Mouse (Mus musculus): Measurements from ENCODE around the gene Ptar1.

The Ptar1 gene

DNA sequence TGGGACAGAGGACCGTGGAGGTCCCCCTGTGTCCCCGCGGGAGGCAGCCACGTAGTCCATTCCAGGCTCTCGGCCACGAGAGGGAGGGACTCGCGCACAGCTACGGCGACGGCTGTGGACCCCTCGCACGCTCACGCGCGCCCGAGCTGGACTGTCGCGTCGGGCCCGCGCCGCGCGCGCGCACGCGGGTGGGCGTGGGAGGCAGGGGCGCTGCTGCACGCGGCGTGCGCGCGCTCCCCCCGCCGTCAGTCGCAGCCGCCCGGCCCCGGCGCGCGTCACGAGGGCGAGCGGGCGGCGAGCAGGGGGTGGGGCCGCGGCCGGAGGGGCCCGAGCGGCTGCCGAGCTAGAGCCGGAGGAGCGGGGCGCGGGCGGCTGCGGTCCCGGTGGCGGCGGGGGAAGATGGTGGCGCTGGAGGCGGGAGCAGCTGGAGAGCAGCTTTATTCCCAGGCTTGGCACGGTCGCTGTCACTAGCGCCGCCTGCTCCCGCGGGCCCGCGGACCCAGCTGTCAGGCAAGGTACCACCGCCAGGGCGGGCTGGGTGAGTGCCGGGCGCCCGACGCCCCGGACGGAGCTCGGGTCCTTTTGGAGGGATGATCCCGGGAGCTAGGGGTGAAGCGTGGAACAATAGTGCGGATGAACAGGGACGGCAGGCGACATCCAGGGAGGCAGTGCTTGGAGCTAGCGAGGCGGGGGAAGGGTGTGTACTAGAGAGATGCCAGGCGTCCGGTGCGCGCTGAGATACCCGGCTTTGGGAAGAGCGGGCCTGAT, 71.5 kb downstream of the Ptar1 start, which contains the start of gene Apba1:
Gene Apba1, plus strand, starts transcription at position 334 of the 768 bp plus-strand sequence.
- DNase-seq: peak; percentile 13 to 25

DNA sequence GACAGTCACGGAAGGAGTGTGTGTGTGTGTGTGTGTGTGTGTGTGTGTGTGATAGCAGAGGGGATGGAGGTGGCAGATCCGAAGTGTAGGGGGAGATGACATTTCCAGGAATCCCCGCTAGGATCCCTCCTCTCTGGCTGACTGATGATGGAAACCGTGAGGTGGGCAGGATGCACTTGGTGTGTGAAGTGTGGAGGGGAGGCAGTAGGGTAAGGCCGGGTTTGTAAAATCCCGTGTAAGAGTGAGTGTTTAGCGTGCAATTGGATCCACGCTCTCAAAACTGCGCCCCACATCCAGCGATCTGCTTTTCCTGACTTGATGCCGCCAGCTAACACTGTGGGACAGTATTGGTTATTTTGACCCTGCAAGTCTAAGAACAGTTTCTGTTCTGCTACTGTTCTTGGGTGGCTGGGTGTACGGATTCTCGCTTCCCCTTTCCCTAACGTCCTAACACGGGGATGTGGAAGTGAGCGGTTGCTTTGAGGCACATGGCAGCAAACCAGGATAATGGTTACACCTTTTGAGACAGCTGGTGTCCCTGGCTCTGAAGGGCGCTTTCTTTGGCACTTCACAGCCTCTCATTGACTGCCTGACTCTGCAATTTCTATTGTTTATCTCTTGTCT, 72.2 kb downstream of the Ptar1 start:
- DNase-seq: peak in 1 of 2 experiments; percentile 2

DNA sequence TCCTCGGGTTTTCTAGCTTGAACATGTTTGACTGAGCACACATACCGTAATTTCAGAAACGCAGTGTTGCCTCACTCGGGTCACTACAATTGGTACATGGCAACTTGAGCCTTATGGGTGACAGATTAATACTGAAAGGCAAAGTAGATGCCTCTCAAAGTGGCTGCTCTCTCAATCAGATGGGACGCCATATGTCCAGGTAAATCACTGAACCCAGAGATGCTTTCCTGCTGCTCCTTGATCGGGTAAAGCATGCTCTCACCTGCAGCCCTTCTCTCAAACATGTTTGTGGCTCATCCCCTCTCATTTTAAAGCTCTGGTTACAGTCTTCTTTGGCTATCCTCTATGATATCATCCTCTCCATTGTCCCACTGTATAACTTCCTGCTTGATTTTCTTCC, 76.1 kb downstream of the Ptar1 start:
- no peak for DNase-seq

- no peak for DNase-seq
These were observed 76.8 kb downstream of the Ptar1 start for GRCm38 (mm10) chr19:23764051-23764450.

DNA sequence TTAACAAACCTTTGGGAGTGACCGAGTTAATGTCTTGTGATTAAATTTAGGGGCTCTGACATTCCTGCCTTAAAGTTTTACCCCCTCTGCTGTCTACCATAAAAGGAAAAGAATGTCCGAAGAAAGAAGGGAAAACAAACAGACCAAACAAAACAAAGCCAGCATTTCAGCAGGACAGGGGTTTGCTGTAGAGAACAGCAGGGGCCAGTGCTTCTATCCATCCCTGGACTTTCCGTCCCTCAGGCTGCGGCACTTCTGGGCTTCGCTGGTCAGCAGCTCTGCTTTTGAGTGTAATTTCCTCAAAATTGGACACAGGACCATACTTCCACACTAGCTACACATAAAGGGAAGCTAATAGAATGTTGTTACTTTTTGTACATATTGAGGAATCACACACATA, 81.6 kb downstream of the Ptar1 start:
- DNase-seq: no peak

DNA sequence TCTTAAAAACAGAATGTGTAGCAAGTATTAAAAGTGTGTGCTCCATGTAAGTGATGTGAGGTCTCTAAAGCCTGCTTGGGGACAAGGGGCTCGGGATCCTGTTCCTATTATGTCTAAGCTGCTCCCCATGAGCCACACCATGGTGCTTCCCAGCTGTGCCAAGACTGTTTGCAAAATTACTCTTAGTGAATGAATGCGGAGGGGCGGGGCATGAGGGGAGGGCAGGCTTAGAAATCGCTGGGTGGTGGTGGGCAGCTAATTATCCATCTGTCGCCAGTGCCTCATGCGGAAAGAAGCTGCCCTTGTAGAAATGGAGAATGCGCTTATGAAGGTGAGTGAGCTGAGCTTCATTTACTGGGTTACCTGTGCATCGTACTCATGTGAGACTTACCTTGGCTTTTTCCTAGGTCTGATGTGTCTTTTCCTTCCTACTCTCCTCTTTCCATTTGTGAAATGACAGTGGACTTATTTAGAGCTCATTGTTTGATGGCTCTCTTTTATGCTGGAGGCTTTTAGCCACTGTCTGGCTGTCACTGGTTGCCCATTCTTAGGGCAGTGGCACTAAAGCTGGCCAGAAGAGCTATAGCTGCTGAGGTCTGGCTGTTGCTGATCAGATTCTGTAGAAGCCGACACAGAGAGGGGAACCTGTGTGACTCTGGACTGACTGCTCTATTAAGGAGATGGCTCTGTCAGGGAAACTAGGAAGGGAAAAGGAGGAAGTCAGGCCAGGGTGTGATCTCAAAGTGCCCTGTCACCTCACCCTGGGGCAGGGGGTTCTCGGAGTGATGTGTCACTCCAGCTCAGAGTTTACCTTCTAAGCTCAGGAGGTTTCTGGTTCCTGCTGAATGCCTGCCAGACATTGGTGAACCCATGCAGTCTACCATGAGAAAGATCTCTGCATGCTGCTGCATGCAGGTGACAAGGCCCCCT, 83.5 kb downstream of the Ptar1 start:
- no peak for DNase-seq

DNA sequence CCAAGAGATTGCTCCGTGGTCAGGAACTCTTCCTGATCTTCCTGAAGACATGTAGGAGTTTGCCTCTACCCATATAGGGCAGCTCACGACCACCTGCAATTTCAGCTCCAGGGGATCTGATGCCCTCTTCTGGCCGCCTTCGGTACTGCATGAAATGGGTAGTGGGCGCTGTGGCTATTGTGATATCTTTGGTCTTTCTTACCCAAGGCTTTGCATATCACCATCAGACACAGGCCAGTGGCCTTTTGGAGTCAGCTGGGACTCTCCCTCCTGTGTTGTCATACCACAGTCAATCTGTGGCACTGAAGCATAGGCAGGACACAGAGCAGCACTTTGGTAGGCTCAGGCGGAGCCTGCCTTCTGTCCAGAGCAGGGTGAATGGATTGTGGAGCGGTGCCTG, 84.7 kb downstream of the Ptar1 start:
- no peak for DNase-seq

- DNase-seq: no peak
These were observed 88.1 kb downstream of the Ptar1 start for GRCm38 (mm10) chr19:23775356-23775755.

DNA sequence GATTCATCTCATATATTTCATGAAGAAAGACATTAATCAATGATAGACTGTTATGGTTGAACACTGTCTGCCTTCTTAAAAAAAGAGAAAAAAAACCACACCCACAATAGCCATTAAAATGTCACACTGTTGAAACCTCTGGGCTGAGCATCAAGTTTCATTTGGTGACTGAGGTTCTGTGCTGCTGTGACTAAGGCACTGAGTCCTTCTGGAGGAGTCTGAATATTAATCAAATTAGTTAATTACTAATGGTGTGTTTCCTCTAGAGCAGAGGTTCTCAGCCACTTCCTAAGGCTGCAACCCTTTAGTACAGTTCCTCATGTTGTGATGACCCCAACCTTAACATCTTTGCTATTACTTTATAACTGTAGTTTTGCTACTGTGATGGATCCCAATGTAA, 91.9 kb downstream of the Ptar1 start:
- no peak for DNase-seq

- no peak for DNase-seq
These were observed 92.9 kb downstream of the Ptar1 start for GRCm38 (mm10) chr19:23780105-23780504.

All from kidney, adult 8-10 months (tissue).